Mouse (Mus musculus): ENCODE data around the gene Lrmp.

Lrmp gene

DNA sequence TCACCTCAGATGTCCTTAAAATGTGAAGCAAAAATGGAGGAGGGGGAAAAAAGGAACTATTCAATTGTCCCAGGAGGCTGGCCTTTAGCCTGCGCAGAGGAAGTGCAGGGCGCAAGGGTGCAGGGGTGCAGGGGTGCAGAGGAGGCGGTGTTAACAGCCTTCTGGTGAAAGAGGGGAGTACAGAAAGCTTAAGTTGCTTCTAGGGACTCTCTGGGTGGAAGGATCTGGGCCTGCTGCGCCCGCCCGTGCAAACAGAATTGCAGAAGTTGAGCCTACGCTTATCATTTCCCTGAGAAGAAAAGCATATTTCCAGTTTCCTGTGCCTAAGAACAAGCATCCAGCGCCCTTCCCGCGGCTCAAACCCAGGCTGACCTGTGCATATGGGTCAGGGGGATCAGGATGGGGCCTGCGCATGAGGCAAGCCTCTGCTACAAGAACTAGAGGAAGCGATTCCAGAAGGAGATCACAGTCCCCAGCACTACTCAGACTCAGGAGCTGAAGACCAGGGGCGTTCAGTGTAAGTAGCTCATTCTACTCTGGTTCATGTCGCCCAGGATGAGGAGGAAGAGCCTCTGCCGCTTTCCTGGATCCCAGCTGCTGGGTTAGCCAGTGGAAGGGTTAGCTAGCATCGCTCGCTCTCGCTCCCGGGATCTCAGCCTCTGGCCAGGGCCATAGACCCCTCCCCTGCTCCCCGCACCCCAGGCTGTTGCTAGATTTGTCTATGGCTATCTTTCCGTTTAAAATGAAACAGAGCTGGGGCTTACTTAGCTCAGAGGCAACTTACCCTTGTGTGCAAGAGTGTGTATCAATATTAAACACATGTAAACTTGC is 6.4 kb downstream of the Lrmp start:
- peak; percentile 13; the same call in 1 of the 2 replicates for TF ChIP-seq GATA4 (IDR thresholded peaks at IDR 0.05; ENCODE audit: insufficient replicate concordance, low read length)

DNA sequence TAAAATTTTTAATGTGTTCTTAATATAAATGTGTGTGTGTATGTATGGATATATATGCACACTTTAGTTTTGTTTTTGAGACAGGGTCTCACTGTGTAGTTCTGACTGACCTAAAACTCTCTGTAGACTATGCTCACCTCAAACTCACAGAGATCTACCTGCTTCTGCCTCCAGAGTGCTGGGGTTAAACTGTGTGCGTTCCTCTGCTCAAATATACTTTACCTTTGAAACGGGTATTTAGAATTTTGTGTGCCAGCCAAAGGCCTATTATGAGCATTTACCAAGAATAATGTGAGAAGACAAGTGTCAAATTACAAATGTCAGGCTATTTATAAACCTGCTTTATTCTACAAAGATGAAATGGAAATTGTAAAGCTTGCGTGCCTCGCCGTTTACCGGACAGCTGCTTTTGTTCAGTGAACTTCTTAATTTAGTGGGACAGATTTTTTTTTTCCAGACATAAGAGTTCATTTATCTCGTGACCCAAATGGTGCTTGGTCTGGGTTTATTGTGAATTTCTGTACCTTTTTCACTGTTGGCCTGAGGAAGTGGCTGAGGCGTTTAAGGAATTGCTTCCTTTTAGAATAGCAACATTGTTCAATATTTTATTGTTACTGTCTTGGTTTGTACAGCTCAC is 7.1 kb downstream of the Lrmp start:
- TF ChIP-seq GATA4 (IDR thresholded peaks at IDR 0.05; ENCODE audit: insufficient replicate concordance, low read length): no peak

DNA sequence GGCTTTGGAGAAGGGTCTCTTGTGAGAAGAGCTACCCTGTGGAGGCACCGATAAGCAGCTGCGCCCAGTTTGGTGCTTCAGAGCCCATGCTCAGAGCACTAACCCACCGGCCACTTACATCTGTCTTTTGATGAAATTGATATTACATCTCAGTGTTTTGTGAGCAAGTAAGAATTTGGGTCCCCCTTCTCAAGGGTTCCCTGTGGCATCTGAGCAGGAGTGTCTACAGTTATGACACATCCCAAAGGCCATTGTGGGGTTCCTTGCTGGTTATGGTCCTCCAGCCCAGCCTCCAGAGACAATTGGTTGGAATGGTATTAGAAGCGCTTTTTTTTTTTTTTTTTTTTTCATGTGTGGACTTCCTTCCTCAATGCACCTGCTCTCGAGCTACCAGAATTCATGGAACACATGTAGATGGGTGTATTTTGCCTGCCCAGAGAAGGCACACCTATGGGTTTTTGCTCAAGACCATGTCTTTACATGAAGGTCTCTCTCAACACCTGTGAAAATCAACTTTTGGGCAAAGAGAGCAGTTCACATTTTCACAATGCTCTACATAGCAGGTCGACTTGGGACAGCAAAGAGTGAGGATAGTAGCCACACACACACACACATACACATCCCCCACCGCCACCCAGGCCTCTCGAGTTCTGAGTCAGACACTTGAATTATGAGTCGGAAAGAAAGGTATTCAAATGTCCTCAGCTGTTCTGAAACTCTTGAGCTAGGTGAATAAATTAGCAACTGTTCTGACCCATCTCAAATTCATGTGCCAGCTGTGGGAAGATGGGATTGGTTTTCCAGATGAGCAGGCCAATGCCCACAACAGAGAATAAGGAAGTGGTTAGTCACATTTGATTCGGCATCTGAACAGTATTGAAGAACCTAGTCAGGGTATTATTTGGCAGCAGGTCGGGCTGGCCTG is 7.9 kb downstream of the Lrmp start:
- TF ChIP-seq GATA4 (IDR thresholded peaks at IDR 0.05; ENCODE audit: insufficient replicate concordance, low read length): no peak

DNA sequence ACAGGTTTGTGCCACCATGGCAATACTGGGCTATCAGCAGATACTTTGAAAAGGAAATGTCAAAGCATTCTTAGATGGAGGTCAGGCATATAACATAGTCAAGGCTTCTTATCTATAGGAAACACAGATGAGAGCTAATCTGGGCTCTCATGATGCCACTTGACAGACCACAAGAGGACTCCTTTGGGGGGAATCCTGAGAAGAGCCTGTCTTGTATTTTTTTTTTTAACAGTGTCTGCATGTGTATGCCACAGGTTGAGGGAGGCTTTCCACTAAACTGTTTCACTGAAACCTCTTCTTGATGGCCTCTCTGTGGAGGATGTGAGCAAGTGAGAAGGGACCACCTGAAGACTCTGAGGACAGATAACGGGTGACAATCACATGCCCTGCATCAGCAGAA is 9.2 kb downstream of the Lrmp start:
- no peak for TF ChIP-seq GATA4 (IDR thresholded peaks at IDR 0.05; ENCODE audit: insufficient replicate concordance, low read length)

DNA sequence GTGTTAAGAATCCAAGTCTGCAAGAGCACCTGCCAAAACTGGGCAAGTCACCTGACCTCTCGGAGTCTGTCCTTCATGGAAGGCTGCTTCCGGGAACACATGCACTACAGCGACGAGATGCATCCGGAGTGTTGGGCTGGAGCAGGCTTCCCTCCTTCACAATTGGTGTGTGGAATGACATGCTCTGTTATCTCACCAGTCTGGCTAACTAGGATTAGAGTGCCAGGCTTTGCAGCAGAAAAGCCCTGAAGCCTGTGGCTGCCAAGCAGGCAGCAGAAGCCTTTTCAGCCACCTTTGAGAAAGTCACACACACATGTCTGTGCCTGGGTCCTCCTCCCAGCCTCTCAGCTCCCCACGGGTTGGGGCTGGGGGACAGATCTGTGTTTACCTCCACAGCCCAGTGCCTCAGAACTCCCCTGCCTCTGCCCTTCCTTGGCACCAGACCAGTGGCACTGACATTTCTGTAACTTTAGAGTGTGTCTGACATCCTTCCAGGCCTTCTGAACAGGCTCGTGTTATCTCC is 10.2 kb downstream of the Lrmp start:
- TF ChIP-seq GATA4 (IDR thresholded peaks at IDR 0.05; ENCODE audit: insufficient replicate concordance, low read length): no peak

DNA sequence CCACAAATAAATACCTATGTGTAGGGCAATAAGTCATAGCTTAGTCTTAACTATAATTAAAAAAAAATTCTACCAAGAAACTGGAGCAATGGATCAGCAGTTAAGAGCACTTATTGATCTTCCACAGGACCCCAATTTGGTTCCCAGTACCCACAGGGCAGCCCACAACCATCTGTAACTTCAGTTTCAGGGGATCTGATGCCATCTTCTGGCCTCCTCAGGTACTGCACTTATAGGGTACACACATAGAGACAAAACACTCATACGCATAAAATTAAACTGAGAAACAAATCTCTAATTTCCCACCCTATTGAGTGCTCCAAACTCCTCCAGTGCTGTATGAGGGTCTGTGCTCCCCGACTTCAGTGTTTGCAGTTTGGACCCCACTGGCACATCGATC is 12.2 kb downstream of the Lrmp start:
- no peak for TF ChIP-seq GATA4 (IDR thresholded peaks at IDR 0.05; ENCODE audit: insufficient replicate concordance, low read length)

DNA sequence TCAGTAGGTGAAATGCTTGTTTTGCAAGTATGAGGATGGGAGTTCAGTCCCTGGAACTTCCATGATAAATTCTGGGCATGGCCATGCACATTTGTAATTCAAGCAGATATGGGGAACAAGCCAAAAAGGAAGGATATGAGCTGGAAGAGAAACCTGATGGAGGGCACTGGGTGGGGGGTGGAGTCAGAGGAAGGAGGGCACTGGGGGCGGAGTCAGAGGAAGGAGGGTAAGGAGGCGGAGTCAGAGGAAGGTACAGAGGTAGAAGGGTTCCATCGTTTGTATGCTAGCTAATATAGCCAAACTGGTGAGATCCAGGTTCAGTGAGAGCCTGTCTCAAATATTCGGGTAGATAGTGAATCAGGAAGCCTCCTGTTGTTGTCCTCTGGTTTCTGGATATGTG is 14.1 kb downstream of the Lrmp start:
- no peak for TF ChIP-seq GATA4 (IDR thresholded peaks at IDR 0.05; ENCODE audit: insufficient replicate concordance, low read length)

DNA sequence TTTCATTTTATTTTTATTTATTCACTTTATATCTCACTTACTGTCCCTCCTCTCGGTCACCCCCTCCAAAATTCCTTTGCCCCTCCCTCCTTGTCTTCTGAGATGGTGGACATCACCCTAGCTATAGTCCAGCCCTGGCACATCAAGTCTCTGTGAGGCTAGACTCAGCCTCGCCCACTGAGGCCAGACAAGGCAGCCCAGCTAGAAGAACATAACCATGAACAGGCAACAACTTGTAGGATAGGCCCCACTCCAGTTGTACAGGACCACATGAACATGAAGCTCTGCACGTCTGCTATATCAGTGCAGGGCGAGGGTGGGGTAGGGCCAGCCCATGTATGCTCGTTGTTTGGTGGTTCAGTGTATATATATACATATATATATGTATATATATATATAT is 16.5 kb downstream of the Lrmp start:
- no peak for TF ChIP-seq GATA4 (IDR thresholded peaks at IDR 0.05; ENCODE audit: insufficient replicate concordance, low read length)

DNA sequence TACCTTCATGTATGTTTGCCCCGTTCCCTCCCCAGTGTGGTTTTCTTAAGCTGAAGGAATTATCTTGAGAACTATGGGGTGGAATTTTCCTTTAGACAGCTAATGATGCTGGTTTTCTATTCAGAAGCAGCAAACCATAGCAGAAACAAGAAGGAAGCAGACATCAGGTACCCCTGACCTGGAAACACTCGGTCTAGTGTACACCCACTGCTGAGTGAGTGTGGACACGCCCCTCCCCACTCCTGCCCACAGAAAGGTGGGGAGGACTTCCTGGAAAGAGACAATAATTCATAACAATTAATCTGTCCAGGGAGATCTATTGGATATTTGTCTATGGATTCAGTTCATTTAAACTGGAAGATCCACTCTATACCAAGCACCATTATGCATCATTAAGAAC is 19.8 kb downstream of the Lrmp start:
- TF ChIP-seq GATA4 (IDR thresholded peaks at IDR 0.05; ENCODE audit: insufficient replicate concordance, low read length): no peak

DNA sequence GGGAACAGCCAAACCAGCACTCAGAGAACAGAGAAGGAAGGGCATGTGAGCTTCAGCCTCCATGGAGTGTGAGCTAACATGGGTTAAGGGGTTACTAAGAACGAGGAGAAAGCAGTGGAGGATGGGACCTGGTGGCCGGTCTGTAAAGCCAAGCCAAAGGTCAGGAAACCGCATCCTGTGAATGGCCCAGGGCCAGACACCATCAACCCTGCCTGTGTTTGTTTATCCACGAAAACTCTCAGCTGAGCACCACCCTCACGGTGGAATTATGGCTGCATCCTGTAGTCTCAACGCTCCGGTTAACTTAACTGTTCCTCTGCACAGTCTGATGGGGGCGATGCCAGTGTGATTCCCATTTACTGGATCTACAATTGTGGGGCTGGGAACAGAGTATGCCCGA is 20.4 kb downstream of the Lrmp start:
- TF ChIP-seq GATA4 (IDR thresholded peaks at IDR 0.05; ENCODE audit: insufficient replicate concordance, low read length): no peak

DNA sequence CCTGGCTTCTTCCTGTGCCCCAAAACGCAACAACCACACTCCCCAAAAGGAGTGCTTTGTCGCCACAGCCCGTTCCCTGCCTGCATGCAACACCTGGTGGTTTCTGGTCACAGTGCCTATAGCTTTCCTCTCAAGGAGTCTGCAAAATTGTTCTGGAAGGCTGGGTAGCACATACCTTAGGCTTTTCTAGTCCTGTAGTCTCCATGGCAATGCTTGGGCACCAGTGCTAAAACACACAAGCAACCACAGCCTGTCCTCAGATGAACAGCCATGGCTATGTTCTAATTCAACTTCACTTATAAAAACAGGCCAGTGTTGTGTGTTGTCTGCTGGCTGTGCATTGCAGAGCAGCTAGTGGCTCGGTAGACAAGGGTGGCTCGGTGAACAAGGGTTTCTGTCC is 21.4 kb downstream of the Lrmp start:
- no peak for TF ChIP-seq GATA4 (IDR thresholded peaks at IDR 0.05; ENCODE audit: insufficient replicate concordance, low read length)

DNA sequence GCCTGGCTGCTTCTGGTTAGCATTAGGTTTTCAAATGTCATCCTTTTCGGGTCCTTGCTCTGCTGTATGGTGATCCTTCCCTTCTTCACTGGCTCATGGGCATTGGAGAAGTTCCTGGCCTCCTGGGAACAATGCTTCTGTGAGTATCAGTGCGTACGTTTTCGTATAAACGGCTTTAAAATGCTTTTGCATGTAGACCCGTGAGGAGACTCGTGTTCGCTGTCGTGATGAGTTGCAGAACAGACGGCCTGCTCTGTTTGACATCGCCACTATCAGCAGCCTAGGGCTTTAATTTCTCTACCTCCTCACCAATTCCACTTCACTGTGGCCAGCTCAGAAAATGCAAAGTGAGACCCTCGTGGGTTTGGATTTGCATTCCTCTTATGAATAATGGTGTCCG is 23.8 kb downstream of the Lrmp start:
- no peak for TF ChIP-seq GATA4 (IDR thresholded peaks at IDR 0.05; ENCODE audit: insufficient replicate concordance, low read length)

DNA sequence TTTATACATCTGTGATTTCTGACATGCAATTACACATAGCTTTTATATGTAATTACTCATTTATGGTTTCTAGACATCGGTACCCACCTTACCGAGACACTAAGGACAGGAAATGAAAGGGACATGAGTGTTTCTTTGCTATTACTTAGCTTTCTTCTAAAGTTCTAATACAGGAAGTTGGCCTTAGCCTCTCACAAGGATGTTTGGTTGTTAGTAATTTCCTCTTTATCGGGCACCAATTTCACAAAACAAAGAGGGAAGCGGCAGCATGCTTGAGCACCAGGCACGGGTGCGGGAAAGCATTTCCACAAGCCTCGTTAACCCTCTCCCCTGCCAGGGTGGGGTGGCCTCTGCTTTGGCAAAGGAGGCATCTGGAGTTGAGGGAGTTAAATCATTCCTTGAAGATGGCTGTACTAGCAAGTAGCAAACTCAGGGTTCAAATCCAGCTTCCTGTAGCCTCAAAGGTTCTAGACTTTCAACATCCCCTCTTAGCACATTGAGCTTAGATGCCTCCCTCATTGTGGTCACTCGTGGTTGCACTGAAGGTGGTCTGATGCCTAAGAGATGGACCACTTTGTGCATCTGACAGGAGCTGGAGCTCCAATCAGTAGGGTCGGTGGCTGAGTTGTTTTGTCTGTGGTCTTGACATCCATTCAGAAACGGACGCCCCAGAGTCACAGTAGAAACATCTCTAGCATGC is 24.5 kb downstream of the Lrmp start:
- no peak for TF ChIP-seq GATA4 (IDR thresholded peaks at IDR 0.05; ENCODE audit: insufficient replicate concordance, low read length)

DNA sequence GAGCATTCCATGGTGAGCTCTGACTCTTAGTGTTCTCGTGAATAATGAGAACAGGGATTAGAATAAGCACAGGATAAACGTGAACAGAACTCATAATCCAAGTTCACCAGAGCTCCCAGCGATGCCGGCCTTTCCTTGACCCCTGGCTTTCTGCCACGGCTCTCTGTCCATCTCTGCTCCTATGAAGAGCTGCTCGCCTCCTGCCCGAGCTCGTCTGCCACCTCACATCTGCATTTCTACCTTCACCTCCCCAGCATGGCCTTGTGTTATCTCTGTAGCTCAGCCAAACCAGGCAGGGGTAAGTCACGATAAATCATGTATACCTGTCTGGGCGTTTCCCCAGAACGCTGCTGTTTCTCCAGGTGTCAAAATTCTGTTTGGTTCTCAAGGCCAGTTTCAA is 25.3 kb downstream of the Lrmp start:
- TF ChIP-seq GATA4 (IDR thresholded peaks at IDR 0.05; ENCODE audit: insufficient replicate concordance, low read length): no peak

DNA sequence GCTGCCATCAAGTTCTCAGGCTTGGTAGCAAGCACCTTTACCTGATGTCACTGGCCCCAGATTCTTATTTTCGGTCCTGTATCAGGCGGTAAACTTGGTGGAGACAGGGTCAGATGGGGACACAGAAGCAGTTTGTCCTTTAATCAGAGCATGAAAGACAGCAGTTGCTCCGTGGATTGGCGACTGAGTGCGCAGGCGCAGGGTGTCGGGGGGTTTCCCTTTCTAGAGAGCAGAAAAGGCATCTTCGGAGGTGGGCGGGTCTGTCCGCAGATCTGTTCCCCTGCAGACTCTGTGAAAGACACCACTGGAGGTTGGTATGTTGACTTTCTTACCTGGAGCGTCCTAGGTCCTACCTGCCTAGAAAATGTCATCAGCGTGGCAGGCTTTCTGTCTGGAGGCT is 26.4 kb downstream of the Lrmp start:
- TF ChIP-seq GATA4 (IDR thresholded peaks at IDR 0.05; ENCODE audit: insufficient replicate concordance, low read length): no peak
